Mouse (Mus musculus): ENCODE measurements around the gene Ehf. TPM values are rescaled to one million over a fixed set of nuclear protein-coding genes. Genes with fewer than 3 reads are reported as not detected.

Ehf gene
- polyA plus RNA-seq (2016; fragmentation: Nextera tagmentation; extraction: Ambion mirVana): not detected in 2 replicates

- 68% methylated on average over 9 of the region's 9 CpGs for WGBS
- Histone ChIP-seq H3K9me3 (no peaks in the 10 kb centered on the region), H3K27ac (no peak within 1 kb of the TSS), H3K4me3 (no peak within 1 kb of the TSS), H3K36me3 (replicated peaks) (no peaks in the 10 kb centered on the region), H3K27me3 (ENCODE audit: poor library complexity, severe bottlenecking) (no peaks in the 10 kb centered on the region), H3K4me1 (peaks cover 4% of the 10 kb centered on the region; the same call in 1 of the 2 replicates)
- DNase-seq (ENCODE audit: extremely low spot score, low spot score): no peak
These were observed at the start of gene Ehf for GRCm38 (mm10) chr2:103303132-103303531. Ehf (minus strand) TSS chr2:103303278.

DNA sequence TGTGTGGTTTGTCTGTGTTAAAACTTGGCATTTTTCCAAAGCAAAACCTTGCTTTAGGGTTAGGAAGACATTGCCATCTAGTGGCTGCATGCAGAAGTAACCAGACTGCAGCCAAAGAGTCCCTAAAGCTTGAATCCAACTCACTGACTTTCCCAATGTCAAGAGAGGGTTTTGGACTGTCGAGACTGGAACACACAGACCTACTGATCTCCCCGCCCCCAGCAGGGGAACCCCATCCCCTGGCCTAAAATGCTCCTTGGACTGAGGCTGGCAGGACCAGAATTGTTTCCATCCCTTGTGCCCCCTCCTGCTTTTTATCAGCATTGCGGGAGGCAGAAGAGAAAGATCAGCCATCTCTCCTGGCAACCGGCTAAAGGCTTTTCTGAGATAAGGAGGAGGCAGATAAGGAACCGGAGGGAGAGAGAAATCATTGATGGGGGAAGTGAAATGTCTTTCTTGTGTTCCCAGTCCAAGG is 44.4 kb upstream of the Ehf start:
- Histone ChIP-seq H3K27me3 (ENCODE audit: poor library complexity, severe bottlenecking) (no peaks in the 10 kb centered on the region), H3K27ac (no peak overlapping the region), H3K9me3 (no peaks in the 10 kb centered on the region), H3K4me3 (no peak overlapping the region; the same call in 1 of the 2 replicates), H3K4me1 (peaks cover 12% of the 10 kb centered on the region), H3K36me3 (replicated peaks) (no peaks in the 10 kb centered on the region)
- peak; percentile 36 for DNase-seq (ENCODE audit: extremely low spot score, low spot score)
- WGBS: 27% methylated on average over 5 of the region's 5 CpGs

- Histone ChIP-seq H3K4me3 (no peak overlapping the region), H3K27me3 (ENCODE audit: poor library complexity, severe bottlenecking) (no peaks in the 10 kb centered on the region), H3K36me3 (replicated peaks) (no peaks in the 10 kb centered on the region), H3K27ac (no peak overlapping the region), H3K4me1 (peaks cover 12% of the 10 kb centered on the region), H3K9me3 (no peaks in the 10 kb centered on the region)
- no peak for DNase-seq (ENCODE audit: extremely low spot score, low spot score)
- WGBS: 79% methylated on average over 3 of the region's 3 CpGs
These were observed 43.7 kb upstream of the Ehf start for GRCm38 (mm10) chr2:103346751-103347289.

DNA sequence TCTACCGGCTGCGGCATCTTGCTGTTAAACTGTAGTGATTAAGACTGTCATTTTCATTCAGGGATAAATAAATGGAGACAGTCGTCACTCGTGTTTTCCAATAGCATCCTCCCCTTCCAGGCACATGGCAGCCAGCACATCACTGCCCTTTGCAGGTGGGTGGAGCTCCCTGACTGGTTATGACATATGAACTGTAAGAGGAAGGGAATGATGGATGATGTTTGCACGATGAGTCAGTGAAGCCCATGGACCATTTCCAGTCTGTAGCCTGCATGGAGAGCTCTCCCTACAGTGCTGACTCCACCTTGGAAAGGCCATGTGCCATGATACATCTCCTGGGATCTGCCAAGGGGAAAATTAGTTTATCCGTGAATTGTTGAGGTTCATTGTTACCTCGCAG is 40.5 kb upstream of the Ehf start:
- no peak for DNase-seq (ENCODE audit: extremely low spot score, low spot score)
- H3K4me1 ChIP-seq: peaks cover 12% of the 10 kb centered on the region
- 90% methylated on average over 7 of the region's 7 CpGs for WGBS

DNA sequence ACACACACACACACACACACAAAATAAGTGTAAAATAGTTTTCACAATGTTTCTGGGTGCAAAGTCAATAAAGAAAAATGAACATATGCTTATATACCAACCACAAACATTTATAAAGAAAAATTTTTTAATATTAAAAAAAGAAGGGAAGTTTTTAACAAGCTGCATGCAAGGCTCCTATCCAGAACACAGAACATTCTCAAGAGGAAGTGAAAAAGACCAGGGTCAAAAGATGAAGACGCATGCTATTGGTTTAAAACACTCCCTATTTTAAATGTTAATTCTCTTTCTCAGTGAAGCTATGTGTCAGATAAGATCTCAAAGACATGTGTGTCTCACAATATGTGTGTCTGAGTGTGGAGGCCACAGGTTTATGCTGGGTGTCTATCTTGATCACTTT is 39.0 kb upstream of the Ehf start:
- Histone ChIP-seq H3K4me1 (no peaks in the 10 kb centered on the region), H3K36me3 (replicated peaks) (no peaks in the 10 kb centered on the region), H3K27ac (no peak overlapping the region), H3K9me3 (no peaks in the 10 kb centered on the region), H3K4me3 (no peak overlapping the region), H3K27me3 (ENCODE audit: poor library complexity, severe bottlenecking) (no peaks in the 10 kb centered on the region)
- DNase-seq (ENCODE audit: extremely low spot score, low spot score): no peak
- 89% methylated on average over 1 of the region's 1 CpGs for WGBS

More for the DNA sequence above, 40.5 kb upstream of the Ehf start:
- Histone ChIP-seq H3K27ac (no peak overlapping the region), H3K9me3 (no peaks in the 10 kb centered on the region), H3K27me3 (ENCODE audit: poor library complexity, severe bottlenecking) (no peaks in the 10 kb centered on the region), H3K4me3 (no peak overlapping the region), H3K36me3 (replicated peaks) (no peaks in the 10 kb centered on the region)

DNA sequence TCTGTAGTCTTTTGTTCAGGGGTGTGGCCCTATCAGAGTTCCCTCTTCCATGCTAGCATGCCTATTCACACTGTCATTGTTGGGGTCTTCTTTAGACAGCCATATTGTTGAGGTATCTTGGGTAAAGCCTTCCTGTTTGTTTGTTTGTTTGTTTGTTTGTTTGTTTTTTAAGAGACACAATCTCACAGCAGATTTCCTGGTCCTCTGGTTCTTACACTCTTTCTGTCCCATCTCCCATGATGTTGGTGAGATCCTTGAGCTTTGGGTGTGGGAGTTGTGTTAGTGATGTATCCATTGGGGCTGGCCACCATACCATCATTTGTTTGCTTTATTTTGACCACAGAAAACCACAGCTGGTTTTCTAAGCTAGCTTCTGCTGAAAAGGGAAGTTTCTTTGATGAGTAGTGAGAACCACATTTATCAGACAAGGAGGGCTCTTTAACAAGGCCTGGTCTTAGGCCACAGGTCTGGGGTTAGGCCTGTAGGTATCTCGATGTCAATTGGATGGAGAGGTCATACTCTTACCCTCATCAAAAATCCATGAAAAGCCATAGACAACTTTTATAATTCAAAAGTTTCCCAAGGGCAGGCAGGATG is 38.4 kb upstream of the Ehf start:
- no peak for DNase-seq (ENCODE audit: extremely low spot score, low spot score)
- Histone ChIP-seq H3K36me3 (replicated peaks) (no peaks in the 10 kb centered on the region), H3K27me3 (ENCODE audit: poor library complexity, severe bottlenecking) (no peaks in the 10 kb centered on the region), H3K4me3 (no peak overlapping the region), H3K4me1 (no peaks in the 10 kb centered on the region), H3K9me3 (no peaks in the 10 kb centered on the region), H3K27ac (no peak overlapping the region)
- 94% methylated on average over 1 of the region's 1 CpGs for WGBS

- Histone ChIP-seq H3K4me1 (no peaks in the 10 kb centered on the region), H3K27me3 (ENCODE audit: poor library complexity, severe bottlenecking) (no peaks in the 10 kb centered on the region), H3K4me3 (no peak overlapping the region), H3K9me3 (no peaks in the 10 kb centered on the region), H3K27ac (no peak overlapping the region), H3K36me3 (replicated peaks) (no peaks in the 10 kb centered on the region)
- WGBS: 86% methylated on average over 6 of the region's 6 CpGs
- no peak for DNase-seq (ENCODE audit: extremely low spot score, low spot score)
These were observed 35.6 kb upstream of the Ehf start for GRCm38 (mm10) chr2:103338706-103339105.

GRCm38 (mm10) chr2:103337370-103337769 is 34.3 kb upstream of the Ehf start:
- no peak for DNase-seq (ENCODE audit: extremely low spot score, low spot score)
- H3K27ac ChIP-seq: no peak overlapping the region
- no peaks in the 10 kb centered on the region for H3K9me3 ChIP-seq
- no peaks in the 10 kb centered on the region for H3K27me3 ChIP-seq (ENCODE audit: poor library complexity, severe bottlenecking)
- no peaks in the 10 kb centered on the region for H3K36me3 ChIP-seq (replicated peaks)
- 88% methylated on average over 3 of the region's 3 CpGs for WGBS
- H3K4me3 ChIP-seq: no peak overlapping the region
- H3K4me1 ChIP-seq: no peaks in the 10 kb centered on the region

DNA sequence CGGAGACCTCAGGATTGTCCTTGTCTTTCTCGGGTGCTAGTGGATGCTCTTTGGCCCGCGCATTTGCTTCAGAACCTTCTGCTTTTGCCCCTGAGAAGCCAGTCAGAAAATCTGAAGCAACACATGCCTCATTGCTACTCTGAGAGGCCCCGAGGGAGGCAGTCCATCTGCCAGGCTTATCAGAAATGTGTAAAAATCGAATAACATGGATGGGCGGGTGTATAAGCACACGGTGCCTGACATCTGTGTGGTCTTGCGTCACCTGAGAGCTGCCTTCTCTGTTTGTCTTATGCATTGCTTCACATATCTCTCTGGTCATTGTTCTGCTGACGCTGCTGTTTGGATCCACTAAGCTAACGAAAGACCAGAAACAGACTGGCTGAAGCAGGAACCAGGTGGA is 33.5 kb upstream of the Ehf start:
- no peak for DNase-seq (ENCODE audit: extremely low spot score, low spot score)
- 91% methylated on average over 11 of the region's 11 CpGs for WGBS
- Histone ChIP-seq H3K36me3 (replicated peaks) (no peaks in the 10 kb centered on the region), H3K4me1 (no peaks in the 10 kb centered on the region), H3K9me3 (no peaks in the 10 kb centered on the region), H3K27me3 (ENCODE audit: poor library complexity, severe bottlenecking) (no peaks in the 10 kb centered on the region), H3K27ac (no peak overlapping the region), H3K4me3 (no peak overlapping the region)

DNA sequence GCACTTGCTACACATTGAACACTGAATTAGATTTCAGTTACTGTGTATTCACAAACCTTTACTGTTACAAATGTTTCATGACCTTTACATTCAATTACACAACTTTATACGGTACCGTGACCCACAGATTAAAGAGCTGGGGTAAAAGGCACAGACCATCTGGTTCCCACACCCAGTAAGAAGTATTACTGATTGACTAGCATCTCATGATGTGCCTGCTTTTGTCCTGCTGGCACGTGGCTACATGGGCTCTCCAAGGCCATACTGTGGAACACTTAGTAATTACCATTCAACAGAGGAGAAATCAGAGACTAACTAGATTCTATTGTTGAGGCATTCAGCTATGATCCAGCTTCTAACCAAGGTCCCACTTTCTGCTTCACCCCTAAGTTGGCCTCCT is 32.9 kb upstream of the Ehf start:
- Histone ChIP-seq H3K27me3 (ENCODE audit: poor library complexity, severe bottlenecking) (no peaks in the 10 kb centered on the region), H3K36me3 (replicated peaks) (no peaks in the 10 kb centered on the region), H3K4me3 (no peak overlapping the region), H3K4me1 (no peaks in the 10 kb centered on the region), H3K9me3 (no peaks in the 10 kb centered on the region), H3K27ac (no peak overlapping the region)
- no peak for DNase-seq (ENCODE audit: extremely low spot score, low spot score)
- 86% methylated on average over 3 of the region's 3 CpGs for WGBS

DNA sequence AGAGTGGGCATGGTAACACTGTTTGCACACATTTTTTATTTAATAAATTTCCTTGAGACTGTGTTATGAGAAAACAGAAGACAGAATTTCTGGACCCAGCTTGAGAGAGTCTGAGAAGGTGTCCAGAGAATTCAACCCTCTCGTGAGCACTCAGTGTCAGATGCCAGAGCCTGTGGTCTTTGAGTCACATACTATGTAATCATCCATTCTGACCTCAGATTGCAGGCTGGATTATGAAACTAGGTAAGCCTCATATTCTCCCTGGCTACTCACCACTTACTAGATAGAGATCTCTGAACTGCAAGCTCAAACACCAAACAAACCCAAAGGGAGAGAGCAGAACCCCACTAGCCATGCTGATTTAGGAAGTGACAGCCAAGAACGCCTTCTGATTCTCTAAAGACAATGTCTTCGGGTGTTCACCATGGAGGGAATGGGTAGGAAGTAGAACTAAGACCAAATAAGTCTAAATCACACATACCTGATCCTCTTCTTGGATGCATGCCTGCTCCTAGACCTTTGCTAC is 28.7 kb upstream of the Ehf start:
- Histone ChIP-seq H3K27me3 (ENCODE audit: poor library complexity, severe bottlenecking) (no peaks in the 10 kb centered on the region), H3K4me1 (peaks cover 3% of the 10 kb centered on the region; the same call in 1 of the 2 replicates), H3K36me3 (replicated peaks) (no peaks in the 10 kb centered on the region), H3K4me3 (no peak overlapping the region), H3K27ac (no peak overlapping the region), H3K9me3 (no peaks in the 10 kb centered on the region)
- WGBS: 90% methylated on average over 3 of the region's 3 CpGs
- DNase-seq (ENCODE audit: extremely low spot score, low spot score): no peak

DNA sequence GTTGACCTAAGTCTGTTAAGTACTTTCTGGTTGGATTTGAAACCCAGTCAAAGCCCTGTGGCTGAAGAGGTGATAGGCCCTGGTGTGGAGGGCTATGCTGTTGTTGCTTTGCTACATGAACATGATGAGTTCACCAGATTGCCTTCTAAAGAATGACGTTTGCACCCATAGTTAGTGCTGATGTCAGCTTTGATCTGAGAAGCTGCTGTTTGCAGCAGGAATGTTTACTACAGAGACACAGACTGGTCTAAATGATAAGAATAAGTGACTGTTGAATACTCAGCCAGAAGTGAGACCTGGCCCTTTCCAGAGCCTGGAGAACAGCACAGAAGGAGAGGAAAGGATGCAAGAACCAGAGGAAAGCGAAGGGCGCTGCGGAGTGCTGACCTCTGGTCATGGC is 25.7 kb upstream of the Ehf start:
- no peak for DNase-seq (ENCODE audit: extremely low spot score, low spot score)
- WGBS: 92% methylated on average over 4 of the region's 4 CpGs

GRCm38 (mm10) chr2:103325301-103326048 is 22.4 kb upstream of the Ehf start:
- no peak for DNase-seq (ENCODE audit: extremely low spot score, low spot score)

More for the DNA sequence above, 25.7 kb upstream of the Ehf start:
- no peak overlapping the region for H3K4me3 ChIP-seq
- H3K4me1 ChIP-seq: peaks cover 3% of the 10 kb centered on the region; the same call in 1 of the 2 replicates
- H3K27ac ChIP-seq: no peak overlapping the region
- H3K36me3 ChIP-seq (replicated peaks): no peaks in the 10 kb centered on the region
- no peaks in the 10 kb centered on the region for H3K27me3 ChIP-seq (ENCODE audit: poor library complexity, severe bottlenecking)
- H3K9me3 ChIP-seq: no peaks in the 10 kb centered on the region

More at GRCm38 (mm10) chr2:103325301-103326048, 22.4 kb upstream of the Ehf start:
- Histone ChIP-seq H3K4me3 (no peak overlapping the region), H3K36me3 (replicated peaks) (no peaks in the 10 kb centered on the region), H3K27me3 (ENCODE audit: poor library complexity, severe bottlenecking) (no peaks in the 10 kb centered on the region), H3K27ac (no peak overlapping the region), H3K9me3 (no peaks in the 10 kb centered on the region), H3K4me1 (peaks cover 3% of the 10 kb centered on the region; the same call in 1 of the 2 replicates)
- WGBS: 88% methylated on average over 7 of the region's 7 CpGs
